Mouse (Mus musculus) cortical plate, adult 2 months (tissue): ENCODE measurements around the gene Psmd14. TPM values are rescaled to one million over a fixed set of nuclear protein-coding genes. Genes with fewer than 3 reads are reported as not detected.

ENCODE experiments used
- H3K27ac ChIP-seq: fragments of 200-500 bp; 2 replicates; pipeline ENCODE4 v1.5.1; 2012; ENCODE audit warnings: low read length, control low read depth, inconsistent platforms; ENCODE audit not compliant: insufficient read depth
- H3K4me1 ChIP-seq: fragments of 200-500 bp; 2 replicates; pipeline ENCODE4 v1.6.1; 2011; ENCODE audit warnings: low read length; ENCODE audit not compliant: control insufficient read depth, insufficient read depth
- H3K4me3 ChIP-seq: fragments of 200-500 bp; 2 replicates; pipeline ENCODE4 v1.5.1; 2011; ENCODE audit warnings: mild to moderate bottlenecking, low read length, control low read depth; ENCODE audit not compliant: insufficient read depth
- CTCF ChIP-seq: fragments of 200-500 bp; IDR thresholded peaks from 2 replicates; pipeline ENCODE4 v1.5.1; 2011; ENCODE audit warnings: mild to moderate bottlenecking, control low read depth, low read length; ENCODE audit not compliant: insufficient read depth; ENCODE audit errors: extremely low read depth
- POLR2A ChIP-seq: fragments of 200-500 bp; IDR thresholded peaks from 2 replicates; pipeline ENCODE4 v1.6.1; 2011; ENCODE audit warnings: mild to moderate bottlenecking, low read length, control low read depth; ENCODE audit not compliant: insufficient read depth; ENCODE audit errors: extremely low read depth
- polyA plus RNA-seq: library from polyadenylated mRNA; depleted of rRNA; stranded (reverse); fragments of >200 nt; gene quantifications from 2 replicates; pipeline ENCODE4 v1.2.3, GENCODE M21; 2012

The Psmd14 gene
- polyA plus RNA-seq, 1 experiment = 89.2 TPM

- H3K4me3 ChIP-seq = no peak overlapping the region
- no peaks in the 10 kb centered on the region for H3K4me1 ChIP-seq
- H3K27ac ChIP-seq = no peak overlapping the region
- TF ChIP-seq POLR2A (no peak), CTCF (no peak)
Observed at GRCm38 (mm10) chr2:61722401-61722982, 11.0 kb downstream of the Psmd14 start.

- H3K27ac ChIP-seq = no peak overlapping the region
- H3K4me1 ChIP-seq = peaks cover 1% of the 10 kb centered on the region
- TF ChIP-seq POLR2A (no peak), CTCF (no peak)
- H3K4me3 ChIP-seq = no peak overlapping the region
Observed at GRCm38 (mm10) chr2:61732802-61733486, 21.4 kb downstream of the Psmd14 start.

GRCm38 (mm10) chr2:61734175-61734574, 22.7 kb downstream of the Psmd14 start:
- TF ChIP-seq CTCF (no peak), POLR2A (no peak)
- H3K27ac ChIP-seq = no peak overlapping the region
- no peak overlapping the region for H3K4me3 ChIP-seq
- H3K4me1 ChIP-seq = peaks cover 1% of the 10 kb centered on the region

- no peak overlapping the region for H3K4me3 ChIP-seq
- TF ChIP-seq CTCF (no peak), POLR2A (no peak)
- H3K4me1 ChIP-seq = peaks cover 2% of the 10 kb centered on the region; the same call in 1 of the 2 replicates
- H3K27ac ChIP-seq = no peak overlapping the region
Observed at GRCm38 (mm10) chr2:61746051-61746450, 34.6 kb downstream of the Psmd14 start.

- TF ChIP-seq POLR2A (no peak), CTCF (no peak)
- Histone ChIP-seq H3K27ac (no peak overlapping the region), H3K4me1 (peaks cover 2% of the 10 kb centered on the region; the same call in 1 of the 2 replicates), H3K4me3 (no peak overlapping the region)
Observed at GRCm38 (mm10) chr2:61746580-61746979, 35.1 kb downstream of the Psmd14 start.

- Histone ChIP-seq H3K4me1 (peaks cover 2% of the 10 kb centered on the region; the same call in 1 of the 2 replicates), H3K27ac (no peak overlapping the region), H3K4me3 (no peak overlapping the region)
- TF ChIP-seq CTCF = no peak
- no peak for TF ChIP-seq POLR2A
Observed at GRCm38 (mm10) chr2:61747411-61747810, 35.9 kb downstream of the Psmd14 start.

GRCm38 (mm10) chr2:61750702-61751101, 39.2 kb downstream of the Psmd14 start:
- H3K4me1 ChIP-seq = peaks cover 3% of the 10 kb centered on the region
- H3K27ac ChIP-seq = no peak overlapping the region
- TF ChIP-seq CTCF = no peak
- no peak for TF ChIP-seq POLR2A
- H3K4me3 ChIP-seq = no peak overlapping the region

GRCm38 (mm10) chr2:61751286-61751685, 39.8 kb downstream of the Psmd14 start:
- Histone ChIP-seq H3K4me1 (peaks cover 3% of the 10 kb centered on the region), H3K4me3 (no peak overlapping the region), H3K27ac (no peak overlapping the region)
- TF ChIP-seq CTCF (no peak), POLR2A (no peak)

- peaks cover 3% of the 10 kb centered on the region for H3K4me1 ChIP-seq
- no peak for TF ChIP-seq CTCF
- TF ChIP-seq POLR2A = no peak
- no peak overlapping the region for H3K27ac ChIP-seq
- no peak overlapping the region for H3K4me3 ChIP-seq
Observed at GRCm38 (mm10) chr2:61752362-61752761, 40.9 kb downstream of the Psmd14 start.

- H3K27ac ChIP-seq = no peak overlapping the region
- no peak overlapping the region for H3K4me3 ChIP-seq
- H3K4me1 ChIP-seq = peaks cover 1% of the 10 kb centered on the region; the same call in 1 of the 2 replicates
- no peak for TF ChIP-seq CTCF
- TF ChIP-seq POLR2A = no peak
Observed at GRCm38 (mm10) chr2:61754989-61755388, 43.5 kb downstream of the Psmd14 start.
